Mouse (Mus musculus) brain, embryonic 18.5 days (tissue): Measurements from ENCODE around the gene Slc35f3.
"Not testable (repeated sequence)": the region's sequence is repeated elsewhere in the genome, so short reads cannot be mapped to it uniquely, and the experiment has no call there.

ENCODE experiments used
- DNase-seq: peaks from one replicate; pipeline ENCODE4 v3.0.0-alpha.2; 2012; ENCODE audit warnings: low read depth, low spot score

The Slc35f3 gene

DNA sequence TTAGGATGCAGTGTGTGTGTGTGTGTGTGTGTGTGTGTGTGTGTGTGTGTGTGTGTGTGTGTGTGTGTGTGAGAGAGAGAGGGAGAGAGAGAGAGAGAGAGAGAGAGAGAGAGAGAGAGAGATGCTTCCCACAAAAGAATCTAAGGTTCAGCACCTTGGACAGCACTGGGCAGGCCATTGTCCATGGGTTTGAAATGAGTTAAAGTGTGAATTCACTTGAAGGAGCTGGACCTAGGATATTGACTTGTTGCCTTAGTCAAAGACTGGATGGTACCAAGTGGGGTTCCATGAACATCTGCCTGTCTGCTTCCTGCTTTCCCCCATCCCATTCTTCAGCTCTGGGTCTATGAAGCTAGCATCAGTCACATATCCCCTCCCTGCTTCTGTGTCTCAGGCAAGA is 106.2 kb downstream of the Slc35f3 start:
- not testable (repeated sequence) for DNase-seq

DNA sequence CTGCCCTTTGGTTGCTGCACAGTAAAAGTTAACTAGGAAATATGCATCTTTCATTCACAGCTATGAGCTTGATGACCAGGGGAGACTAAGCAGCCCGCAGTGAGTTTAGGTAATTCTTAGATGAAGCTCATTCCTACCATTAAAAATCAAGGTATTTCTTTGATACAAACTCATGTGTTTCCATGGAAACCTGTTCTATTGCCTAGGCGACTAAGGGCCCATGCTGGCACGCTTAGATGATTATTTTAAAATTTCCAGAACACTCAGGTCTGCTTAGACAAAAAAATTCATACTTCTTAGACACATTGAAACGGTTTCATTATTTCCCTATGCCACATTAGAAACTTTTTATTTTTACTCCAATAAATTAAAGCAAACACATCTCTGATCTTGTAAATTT is 106.7 kb downstream of the Slc35f3 start:
- DNase-seq = no peak

DNA sequence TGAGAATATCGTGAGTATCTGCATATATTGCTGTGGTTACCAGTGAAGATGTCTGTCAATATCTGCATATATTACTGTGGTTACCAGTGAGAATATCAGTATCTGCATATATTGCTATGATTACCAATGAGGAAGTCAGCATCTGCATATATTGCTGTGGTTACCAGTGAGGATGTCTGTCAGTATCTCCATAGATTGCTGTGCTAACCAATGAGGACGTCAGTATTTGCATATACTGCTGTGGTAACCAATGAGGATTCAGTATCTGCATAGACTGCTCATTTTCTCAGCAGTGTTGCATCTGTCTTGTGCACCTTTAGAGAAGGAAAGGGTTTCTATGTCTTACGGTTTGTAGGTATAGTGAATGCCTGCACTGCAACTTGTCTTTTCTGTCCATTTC is 122.5 kb downstream of the Slc35f3 start:
- no peak for DNase-seq

DNA sequence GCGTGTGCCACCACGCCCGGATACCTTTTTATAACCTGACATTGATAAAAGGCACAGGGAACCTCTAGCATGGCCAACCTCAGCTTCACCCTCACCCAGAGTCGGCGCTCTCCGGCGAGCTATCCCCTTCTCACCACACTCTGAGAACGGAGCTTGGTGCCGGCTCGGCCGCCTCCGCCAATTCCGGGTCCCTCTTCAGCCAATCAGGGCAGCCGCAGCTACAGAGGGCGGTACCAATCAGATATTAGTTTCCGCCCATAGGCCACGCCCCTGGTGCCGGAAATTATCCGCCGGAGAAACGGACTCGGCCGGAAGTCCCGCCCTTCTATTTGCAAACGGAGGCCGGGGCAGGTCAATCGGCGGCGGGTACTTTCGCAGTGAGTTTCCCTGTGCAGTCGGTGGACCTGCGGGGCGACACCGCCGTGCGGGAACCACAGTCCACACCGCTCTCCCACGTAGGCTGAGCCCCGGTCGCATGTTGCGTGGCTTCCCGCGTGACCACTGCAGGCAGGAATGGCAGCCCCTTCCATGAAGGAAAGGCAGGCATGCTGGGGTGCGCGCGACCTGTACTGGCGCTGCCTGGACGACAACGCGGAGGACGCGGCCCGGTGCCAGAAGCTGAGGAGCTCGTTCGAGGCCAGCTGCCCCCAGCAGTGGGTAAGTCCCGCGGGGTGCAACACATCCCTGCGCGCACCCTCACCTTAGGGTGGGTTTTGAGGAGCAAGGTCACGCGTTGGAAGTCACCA is 124.0 kb downstream of the Slc35f3 start, which contains the start of gene Coa6:
Gene Coa6 (plus strand): TSS at position 342 of the 746 bp plus-strand sequence.
- DNase-seq = peak; percentile 90

DNA sequence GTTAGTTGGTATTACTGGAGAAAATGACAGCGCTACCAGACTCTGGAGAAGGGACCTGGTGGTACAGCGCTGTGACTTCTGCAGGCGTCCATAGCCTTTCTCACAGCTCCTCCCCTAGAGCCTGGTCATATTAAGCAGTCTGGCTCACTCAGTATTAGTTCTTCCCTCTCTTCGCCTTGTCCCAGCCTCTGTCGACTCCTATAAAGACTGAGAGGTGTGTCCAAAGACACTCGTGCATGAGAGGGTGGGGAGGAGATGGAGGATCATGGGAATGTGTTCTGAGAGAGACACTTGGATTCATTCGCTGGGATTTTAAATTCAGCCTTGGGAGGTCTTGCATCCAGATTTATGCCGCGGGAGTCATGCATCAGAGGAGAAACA is 124.6 kb downstream of the Slc35f3 start:
- peak; percentile 18 for DNase-seq

DNA sequence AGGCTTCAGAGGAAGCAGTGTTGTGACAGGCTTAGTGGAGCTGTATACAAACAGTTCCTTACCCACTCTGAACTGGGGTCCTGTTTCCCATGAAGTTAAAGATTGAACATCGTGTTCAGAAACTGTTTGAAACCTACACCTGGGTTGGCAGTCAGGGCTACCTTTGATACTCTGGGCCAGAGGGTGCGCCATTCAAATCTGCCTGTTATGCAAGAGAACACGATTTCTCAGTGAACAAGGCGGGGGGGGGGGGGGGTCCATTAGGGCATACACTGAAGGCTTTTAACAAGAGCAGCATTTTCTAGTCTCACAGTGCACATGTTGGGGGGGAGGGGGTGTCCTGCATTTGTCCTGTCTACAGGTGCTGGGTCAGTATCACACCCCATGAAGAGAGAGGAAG is 125.8 kb downstream of the Slc35f3 start:
- DNase-seq = no peak

DNA sequence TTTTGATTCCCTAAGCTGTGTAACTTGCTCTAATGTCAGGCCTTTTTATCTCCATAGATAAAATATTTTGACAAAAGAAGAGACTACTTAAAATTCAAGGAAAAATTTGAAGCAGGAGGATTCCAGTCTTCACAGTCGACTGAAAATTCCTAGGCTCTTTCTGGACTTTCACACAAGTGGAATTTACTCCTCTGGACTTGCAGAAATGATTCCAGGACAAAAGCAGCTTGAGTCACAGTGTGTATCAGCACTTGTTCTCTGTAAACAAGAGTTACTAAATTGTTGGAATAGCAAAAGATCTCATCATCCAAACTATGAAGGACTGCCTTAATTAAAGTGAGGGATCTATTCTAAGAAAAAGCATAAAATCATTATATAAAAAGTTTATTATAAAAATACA is 126.6 kb downstream of the Slc35f3 start:
- DNase-seq = no peak

DNA sequence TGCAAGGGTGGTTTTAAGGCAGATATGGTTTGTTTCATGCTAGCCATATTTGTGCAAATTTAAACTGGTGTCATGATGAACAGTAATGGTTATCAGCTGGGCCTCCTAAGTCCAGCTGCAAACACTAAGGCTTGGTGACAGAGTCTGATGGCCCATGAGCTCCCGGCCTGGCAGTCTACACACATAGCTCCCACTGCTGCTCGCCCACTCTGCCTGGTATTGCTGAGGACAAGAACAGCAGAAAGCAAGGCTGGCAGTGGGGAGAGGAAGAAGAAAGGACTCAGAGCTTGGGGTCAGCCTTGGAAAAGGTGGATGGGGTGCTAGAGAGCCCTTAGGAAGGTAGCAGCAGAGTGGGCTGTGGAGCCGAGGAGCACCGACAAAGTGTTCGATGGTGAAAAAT is 131.3 kb downstream of the Slc35f3 start:
- no peak for DNase-seq

DNA sequence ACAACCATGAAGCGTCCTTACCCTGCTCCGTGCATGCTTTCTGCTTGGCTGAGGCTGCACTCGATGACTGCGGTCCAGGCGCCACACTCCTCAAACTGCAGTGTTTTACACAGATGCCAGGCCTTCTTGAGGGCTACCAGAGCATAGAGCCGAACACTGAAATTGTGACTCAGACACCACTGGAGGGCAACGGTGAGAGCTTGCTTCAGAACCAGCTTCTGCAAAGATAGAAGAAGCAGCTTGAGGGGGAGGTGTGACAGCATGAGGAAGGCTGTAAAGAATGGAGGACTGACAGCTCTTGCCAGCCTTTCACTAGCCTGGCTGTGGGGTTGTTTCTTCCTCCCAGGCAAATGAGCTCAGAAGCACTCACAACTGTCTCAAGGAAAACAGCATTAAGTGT is 135.5 kb downstream of the Slc35f3 start:
- no peak for DNase-seq

DNA sequence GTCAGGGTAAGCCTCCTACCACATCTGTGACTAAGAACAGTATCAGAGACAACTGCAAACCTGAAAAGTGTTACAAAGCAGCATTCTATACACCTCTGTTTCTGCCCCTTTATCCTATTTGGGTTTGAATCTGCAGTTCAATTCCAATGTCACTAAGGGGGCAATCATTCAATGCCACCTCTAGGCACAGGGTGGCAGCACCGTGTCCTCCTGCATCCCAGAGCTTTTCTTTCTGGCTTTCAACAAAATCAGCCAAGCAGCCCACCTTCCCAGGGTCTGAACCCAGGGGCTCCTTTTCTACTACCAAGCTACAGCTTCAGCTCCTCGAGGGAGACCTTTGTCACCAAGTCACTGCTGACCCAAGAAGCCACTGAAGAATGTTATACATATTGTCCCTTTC is 140.6 kb downstream of the Slc35f3 start:
- DNase-seq = no peak
